Mouse (Mus musculus) lung, adult 18-20 months (tissue): ENCODE results near the gene Ptpro.

ENCODE experiments used
- DNase-seq, 2 experiments: peaks; one replicate each; pipeline ENCODE4 v3.0.0; 2022; ENCODE audit warnings: mixed read lengths in 2 of 2

Gene Ptpro

GRCm38 (mm10) chr6:137294973-137295820, 43.1 kb downstream of the Ptpro start:
- no peak for DNase-seq

DNA sequence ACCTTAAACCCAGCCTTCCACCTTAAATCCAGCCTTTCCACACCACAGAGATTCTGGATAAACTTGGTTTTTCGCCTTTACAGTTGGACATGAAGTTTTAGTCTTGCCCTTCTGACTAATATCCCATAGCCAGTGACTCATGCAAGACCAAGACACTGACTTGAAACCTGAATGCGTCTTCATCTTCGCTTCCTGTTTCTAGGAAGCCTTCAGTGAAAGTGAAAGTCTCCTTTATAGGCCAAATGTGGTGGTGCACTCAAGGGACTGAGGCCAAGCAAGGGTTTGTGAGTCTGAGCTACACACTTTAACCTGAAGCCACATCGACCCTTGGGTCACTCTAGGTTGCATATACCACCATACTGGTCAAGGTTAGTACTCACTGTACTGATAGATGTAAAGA, 50.4 kb downstream of the Ptpro start:
- DNase-seq, result no peak

GRCm38 (mm10) chr6:137303824-137304223, 51.7 kb downstream of the Ptpro start:
- DNase-seq, result no peak

GRCm38 (mm10) chr6:137315265-137315664, 63.1 kb downstream of the Ptpro start:
- DNase-seq, result no peak

GRCm38 (mm10) chr6:137316358-137316757, 64.2 kb downstream of the Ptpro start:
- DNase-seq, result no peak

GRCm38 (mm10) chr6:137317509-137317908, 65.4 kb downstream of the Ptpro start:
- no peak for DNase-seq

DNA sequence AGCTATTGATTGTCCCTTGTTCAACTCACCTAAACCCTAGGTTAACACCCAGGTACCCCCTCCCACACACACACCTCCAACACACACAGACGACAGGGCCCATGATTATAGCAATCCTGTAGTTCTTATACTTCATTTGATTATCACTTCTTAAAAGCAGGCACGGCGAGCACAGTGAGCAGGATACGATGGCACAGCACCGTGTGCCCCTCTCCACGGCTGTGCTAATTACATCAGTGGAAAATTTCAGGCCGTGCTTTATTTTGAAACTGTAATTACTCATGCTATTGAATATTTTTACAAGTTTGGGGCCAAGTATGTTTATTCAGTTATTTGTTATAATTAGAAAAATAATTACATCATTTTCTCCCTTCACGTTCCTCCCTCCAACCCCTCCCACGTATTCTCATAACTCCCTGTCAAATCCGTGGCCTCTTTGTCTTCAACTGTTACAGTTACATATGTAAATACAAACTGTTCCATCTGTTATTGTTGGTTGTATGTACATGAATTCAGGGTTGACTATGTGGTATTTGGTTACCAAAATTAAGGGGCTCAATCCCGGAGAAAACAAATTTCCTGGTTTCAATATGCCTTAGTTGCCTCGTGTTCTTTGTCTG, 66.2 kb downstream of the Ptpro start:
- no peak for DNase-seq

DNA sequence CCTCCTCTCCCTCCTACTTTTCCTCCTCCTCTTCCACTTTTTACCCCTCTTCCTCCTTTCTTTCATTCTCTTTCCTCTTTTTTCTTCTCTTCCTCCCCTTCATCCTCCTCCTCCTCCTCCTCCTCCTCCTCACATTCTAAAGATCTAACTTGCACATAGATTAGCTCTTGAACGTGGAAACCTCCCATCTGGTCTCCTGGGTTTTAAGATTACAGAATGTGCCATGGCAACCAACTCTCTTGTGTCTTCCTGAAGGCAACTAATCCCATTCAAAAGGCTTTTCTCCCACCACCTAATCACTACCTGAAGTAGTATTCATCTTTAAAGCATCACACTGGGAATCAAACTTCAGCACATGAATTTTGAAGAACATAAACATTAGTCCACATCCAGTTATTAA, 67.5 kb downstream of the Ptpro start:
- DNase-seq, result no peak

GRCm38 (mm10) chr6:137327718-137328117, 75.6 kb downstream of the Ptpro start:
- no peak for DNase-seq

GRCm38 (mm10) chr6:137328228-137328627, 76.1 kb downstream of the Ptpro start:
- DNase-seq, result no peak

- DNase-seq, result no peak
Observed at GRCm38 (mm10) chr6:137330782-137331181, 78.7 kb downstream of the Ptpro start.

DNA sequence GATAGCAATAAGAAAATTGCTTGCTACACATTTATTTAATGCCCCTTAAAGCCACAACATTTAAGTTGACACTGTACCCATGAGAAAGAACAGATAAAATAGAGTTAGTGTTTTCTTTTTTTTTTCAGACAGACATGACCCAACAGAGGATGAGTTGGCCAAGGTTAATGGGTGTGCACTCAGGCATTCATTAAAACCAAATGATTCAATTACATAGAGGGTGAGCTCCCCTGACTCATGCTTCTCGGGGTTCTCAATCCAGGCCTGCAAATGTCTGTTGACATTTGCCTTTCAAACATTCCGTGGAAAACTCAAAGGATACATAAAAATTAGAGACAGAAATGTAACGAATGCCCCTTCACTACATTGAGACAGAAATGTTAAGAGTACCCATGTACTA, 79.7 kb downstream of the Ptpro start:
- DNase-seq, result no peak

DNA sequence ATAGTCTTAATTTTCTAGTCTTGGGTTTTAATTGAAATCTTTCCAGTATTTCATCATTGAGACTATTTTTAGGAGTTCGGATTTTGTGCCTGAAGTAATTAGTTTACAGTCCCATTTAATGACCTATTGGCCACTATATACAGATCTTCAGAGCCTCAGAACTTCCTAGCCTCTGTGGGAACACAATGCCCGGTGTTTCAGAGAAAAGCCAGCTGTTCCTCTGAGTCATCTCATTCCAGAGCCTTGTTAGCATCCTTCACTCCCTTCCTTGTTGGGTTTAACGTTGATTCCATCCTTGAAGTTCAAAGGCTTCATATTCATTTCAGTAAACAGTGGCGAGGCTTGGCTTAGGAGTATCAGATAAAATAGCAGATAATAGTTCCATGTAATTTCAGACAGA, 87.0 kb downstream of the Ptpro start:
- peak in 1 of 2 experiments; percentile 24 for DNase-seq

- DNase-seq, result no peak
Observed at GRCm38 (mm10) chr6:137343688-137344441, 91.7 kb downstream of the Ptpro start.

DNA sequence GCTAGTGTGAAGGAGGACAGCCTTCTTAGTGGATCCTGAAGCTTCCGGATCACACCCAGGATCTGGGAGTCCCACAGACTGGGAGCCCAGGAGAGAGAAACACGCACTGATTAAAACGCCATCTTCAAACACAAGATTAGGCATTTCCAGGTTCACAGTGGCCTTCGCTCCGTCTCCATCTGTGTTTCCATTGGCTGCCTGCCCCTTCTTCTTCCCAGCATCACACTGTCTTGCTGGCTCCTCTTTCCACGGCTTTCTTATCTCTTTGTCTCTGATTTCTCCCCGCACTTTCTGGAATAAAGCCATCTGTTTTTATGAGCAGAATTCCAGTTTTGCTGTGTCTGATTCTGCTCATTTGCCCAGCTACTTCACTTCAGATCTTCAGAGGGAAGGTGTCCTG, 108.0 kb downstream of the Ptpro start:
- no peak for DNase-seq

GRCm38 (mm10) chr6:137362216-137362615, 110.1 kb downstream of the Ptpro start:
- no peak for DNase-seq

GRCm38 (mm10) chr6:137364681-137365080, 112.6 kb downstream of the Ptpro start:
- no peak for DNase-seq

- DNase-seq, result no peak
Observed at GRCm38 (mm10) chr6:137365637-137366036, 113.5 kb downstream of the Ptpro start.

- no peak for DNase-seq
Observed at GRCm38 (mm10) chr6:137370745-137371144, 118.6 kb downstream of the Ptpro start.

DNA sequence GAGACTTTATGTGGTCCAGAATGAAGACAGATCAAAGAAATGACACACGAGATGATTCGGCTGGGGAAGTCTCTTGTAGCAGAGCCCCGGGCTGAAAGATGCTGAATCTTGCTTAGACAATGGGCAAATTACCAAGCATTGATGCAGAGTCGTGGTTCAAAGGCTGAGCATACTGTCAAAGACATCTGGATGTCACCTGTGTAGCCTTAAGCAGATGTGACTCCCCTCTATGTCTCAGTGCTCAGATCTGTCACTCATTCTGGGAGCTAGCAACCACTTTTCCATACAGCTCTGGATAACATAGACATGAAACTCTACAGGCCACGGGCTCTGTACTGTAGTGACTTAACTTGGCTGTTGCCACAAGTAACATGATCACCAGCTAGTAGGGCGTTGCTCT, 119.3 kb downstream of the Ptpro start:
- no peak for DNase-seq

GRCm38 (mm10) chr6:137373920-137374319, 121.8 kb downstream of the Ptpro start:
- DNase-seq, result no peak

DNA sequence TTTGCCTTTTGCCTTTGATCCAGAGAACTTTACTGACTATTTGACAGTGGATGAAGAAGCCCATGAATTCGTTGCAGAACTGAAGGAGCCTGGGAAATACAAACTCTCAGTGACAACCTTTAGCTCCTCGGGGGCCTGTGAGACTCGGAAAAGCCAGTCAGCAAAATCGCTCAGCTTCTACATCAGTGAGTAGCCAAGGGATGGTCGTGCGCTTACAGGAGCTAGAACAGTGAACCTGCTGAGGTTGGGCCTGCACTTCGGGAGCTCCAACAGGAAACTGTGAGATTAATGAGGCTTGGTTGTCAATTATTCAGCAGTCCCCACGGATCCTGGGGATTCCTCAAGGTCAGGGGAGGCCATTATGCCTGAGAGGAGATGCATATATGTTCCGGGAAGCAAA, 130.4 kb downstream of the Ptpro start:
- no peak for DNase-seq

DNA sequence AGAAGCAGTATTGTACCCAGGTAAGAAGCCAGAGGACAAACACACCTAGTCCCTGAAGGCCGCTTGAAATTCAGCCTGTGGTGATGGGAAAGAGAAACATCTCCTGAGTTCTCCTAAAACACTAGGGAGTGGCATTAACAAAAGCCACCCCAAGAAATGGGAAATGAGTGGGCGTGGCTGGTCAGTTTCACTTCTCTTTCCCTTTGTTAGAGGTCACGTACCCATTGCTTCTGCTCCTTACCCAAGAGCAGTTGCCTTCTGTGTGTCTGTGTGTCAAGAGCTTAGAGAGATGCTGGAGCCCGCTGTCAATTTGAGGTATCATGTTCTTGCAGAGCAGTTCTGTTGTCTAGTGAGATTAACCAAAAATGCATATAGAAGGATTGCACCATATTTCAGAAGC, 134.2 kb downstream of the Ptpro start:
- peak; percentile 44 to 49 for DNase-seq

DNA sequence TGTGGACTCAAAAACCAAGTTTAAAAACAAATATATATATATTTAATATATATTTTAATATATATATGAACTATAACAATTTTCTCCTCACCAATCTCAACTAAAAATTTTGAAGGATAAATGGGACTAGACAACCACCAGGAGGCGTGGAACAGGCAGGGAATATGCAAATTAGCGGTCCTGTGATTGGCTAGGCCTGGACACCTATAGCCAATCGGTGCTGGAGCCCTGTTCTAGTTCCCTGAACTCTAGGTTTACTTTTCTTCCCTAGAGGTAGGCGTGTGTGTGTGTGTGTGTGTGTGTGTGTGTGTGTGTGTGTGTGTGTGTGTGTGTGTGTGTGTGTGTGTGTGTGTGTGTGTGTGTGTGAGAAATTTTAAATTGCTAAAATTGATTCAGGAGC, 134.8 kb downstream of the Ptpro start:
- no peak for DNase-seq
